Mouse (Mus musculus) mesoderm, embryonic 11.5 days (tissue): ENCODE results near the gene Catsperd.
"Not testable (repeated sequence)": the region's sequence is repeated elsewhere in the genome, so short reads cannot be mapped to it uniquely, and the experiment has no call there.

ENCODE experiments used
- DNase-seq: peaks from one replicate; pipeline ENCODE4 v3.0.0-alpha.2; 2012; ENCODE audit warnings: low read depth, low spot score

The Catsperd gene

GRCm38 (mm10) chr17:56612565-56612939, 15.4 kb upstream of the Catsperd start:
- DNase-seq: not testable (repeated sequence)

- DNase-seq: peak; percentile 94
These were observed 14.6 kb upstream of the Catsperd start, which contains the start of gene Rpl36 for GRCm38 (mm10) chr17:56613236-56613844. Gene Rpl36, plus strand, starts transcription at chr17:56613416.

GRCm38 (mm10) chr17:56613893-56614292, 14.1 kb upstream of the Catsperd start:
- DNase-seq: not testable (repeated sequence)

- no peak for DNase-seq
These were observed 13.4 kb upstream of the Catsperd start for GRCm38 (mm10) chr17:56614391-56615135.

- no peak for DNase-seq
These were observed 12.7 kb upstream of the Catsperd start for GRCm38 (mm10) chr17:56615136-56615784.

- no peak for DNase-seq
These were observed 12.2 kb upstream of the Catsperd start for GRCm38 (mm10) chr17:56615792-56616191.

- no peak for DNase-seq
These were observed 11.2 kb upstream of the Catsperd start for GRCm38 (mm10) chr17:56616725-56617124.

- DNase-seq: no peak
These were observed 10.3 kb upstream of the Catsperd start for GRCm38 (mm10) chr17:56617628-56618027.

- DNase-seq: no peak
These were observed 2.4 kb upstream of the Catsperd start for GRCm38 (mm10) chr17:56625495-56625894.

GRCm38 (mm10) chr17:56626260-56626659, 1.7 kb upstream of the Catsperd start:
- no peak for DNase-seq

- DNase-seq: peak; percentile 99
These were observed 1.0 kb upstream of the Catsperd start, which contains the start of gene Lonp1 for GRCm38 (mm10) chr17:56626754-56627470. Gene Lonp1, minus strand, starts transcription at chr17:56626887.

- DNase-seq: not testable (repeated sequence)
These were observed 2.1 kb downstream of the Catsperd start for GRCm38 (mm10) chr17:56629800-56630781.

GRCm38 (mm10) chr17:56631807-56632206, 3.9 kb downstream of the Catsperd start:
- no peak for DNase-seq

GRCm38 (mm10) chr17:56634023-56634422, 6.1 kb downstream of the Catsperd start:
- DNase-seq: no peak

GRCm38 (mm10) chr17:56643237-56643636, 15.3 kb downstream of the Catsperd start:
- no peak for DNase-seq

- DNase-seq: no peak
These were observed 19.6 kb downstream of the Catsperd start for GRCm38 (mm10) chr17:56647546-56647945.

- no peak for DNase-seq
These were observed 23.9 kb downstream of the Catsperd start for GRCm38 (mm10) chr17:56651801-56652200.

- no peak for DNase-seq
These were observed 26.8 kb downstream of the Catsperd start for GRCm38 (mm10) chr17:56654771-56655170.

- DNase-seq: no peak
These were observed 27.4 kb downstream of the Catsperd start for GRCm38 (mm10) chr17:56655311-56655710.

- DNase-seq: no peak
These were observed 28.2 kb downstream of the Catsperd start for GRCm38 (mm10) chr17:56656171-56656570.

GRCm38 (mm10) chr17:56663659-56664058, 35.7 kb downstream of the Catsperd start:
- no peak for DNase-seq
